Mouse (Mus musculus): ENCODE data around the gene Cramp1l.

DNA sequence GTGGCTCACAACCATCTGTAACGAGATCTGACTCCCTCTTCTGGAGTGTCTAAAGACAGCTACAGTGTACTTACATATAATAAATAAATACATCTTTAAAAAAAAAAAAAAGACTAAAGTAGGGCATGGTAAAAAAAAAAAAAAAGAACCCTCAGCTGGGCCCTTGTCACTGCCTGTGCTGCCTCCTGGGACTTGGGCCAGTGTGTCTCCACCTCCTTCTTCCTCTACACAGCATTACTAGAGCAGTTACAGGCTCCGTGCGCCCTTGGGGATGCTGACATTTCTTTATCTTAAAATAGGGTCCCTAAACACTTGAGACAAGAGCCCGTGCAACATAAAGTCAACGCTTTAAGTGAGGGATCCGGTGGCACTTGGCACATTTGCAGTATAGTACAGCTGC lies 31.6 kb upstream of the Cramp1l start:
- no peak for TF ChIP-seq CTCF (IDR thresholded peaks at IDR 0.05; ENCODE audit: low read depth)
- TF ChIP-seq EP300 (IDR thresholded peaks at IDR 0.05; ENCODE audit: low read depth) = no peak

Data from liver, embryonic 14.5 days (tissue).